Mouse (Mus musculus) kidney, adult 11 months (tissue): Measurements from ENCODE around the gene Relt.

Source experiments
- DNase-seq: peaks from one replicate; pipeline ENCODE4 v3.0.0; 2022

Relt gene

DNA sequence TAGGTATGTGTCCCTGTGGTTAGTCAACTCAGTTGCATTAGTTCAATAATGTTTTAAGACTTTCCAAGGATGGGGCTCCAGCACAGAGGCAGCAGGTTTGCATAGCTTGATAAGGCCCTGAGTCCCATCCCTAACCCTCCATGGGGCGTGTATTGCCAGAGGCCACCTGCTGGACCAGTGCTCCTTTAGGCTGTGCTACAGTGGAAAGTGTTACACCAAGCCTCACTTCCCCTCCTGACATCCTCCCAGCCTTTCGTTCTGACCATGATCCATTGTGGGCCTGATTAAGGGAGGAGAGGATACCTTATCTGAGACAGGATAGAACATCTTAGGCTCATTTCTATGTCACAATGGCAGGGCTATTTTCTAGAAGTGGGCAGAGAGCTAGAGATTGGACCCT lies 19.4 kb downstream of the Relt start:
- no peak for DNase-seq

DNA sequence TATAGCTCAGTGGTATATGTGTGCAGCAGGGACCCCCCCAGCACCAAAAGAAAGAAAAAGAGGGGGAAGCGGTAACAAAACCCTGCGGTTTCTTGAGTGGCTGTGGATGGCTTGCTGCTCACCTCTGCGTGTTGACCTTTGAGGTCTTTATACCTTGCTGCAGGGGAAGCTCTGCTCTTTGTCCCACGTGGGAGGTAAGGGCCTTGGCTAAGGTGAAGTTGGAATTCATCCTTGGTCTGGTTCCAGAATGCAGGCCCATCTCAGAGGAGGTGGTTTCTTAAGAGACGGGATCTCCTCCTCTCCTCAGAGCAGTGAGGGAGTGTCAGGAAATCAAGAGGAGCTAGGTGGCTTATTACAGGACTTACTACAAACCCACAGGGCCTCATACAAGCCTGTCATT lies 21.1 kb downstream of the Relt start:
- DNase-seq: peak; percentile 45

GRCm38 (mm10) chr7:100841608-100842007 lies 21.6 kb downstream of the Relt start:
- DNase-seq: no peak

DNA sequence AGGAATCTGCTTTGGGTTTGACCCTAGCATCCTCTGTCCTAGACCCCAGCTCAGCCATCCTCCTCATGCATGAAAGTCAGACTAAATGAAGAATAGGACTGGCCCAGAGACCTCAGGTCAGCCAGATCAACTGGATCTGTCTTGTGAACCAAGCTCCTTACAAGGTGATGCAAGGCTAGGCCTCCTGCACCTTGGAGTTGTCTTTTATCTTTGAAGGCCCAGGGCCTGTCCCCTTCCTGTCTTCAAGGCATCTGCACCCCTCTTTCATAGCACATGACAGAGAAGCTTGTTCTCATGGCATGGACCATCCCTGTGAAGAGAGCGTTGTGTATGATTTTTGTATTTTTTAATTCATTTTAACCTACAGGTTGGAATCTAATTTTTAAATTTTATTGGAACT lies 22.3 kb downstream of the Relt start:
- DNase-seq: no peak

DNA sequence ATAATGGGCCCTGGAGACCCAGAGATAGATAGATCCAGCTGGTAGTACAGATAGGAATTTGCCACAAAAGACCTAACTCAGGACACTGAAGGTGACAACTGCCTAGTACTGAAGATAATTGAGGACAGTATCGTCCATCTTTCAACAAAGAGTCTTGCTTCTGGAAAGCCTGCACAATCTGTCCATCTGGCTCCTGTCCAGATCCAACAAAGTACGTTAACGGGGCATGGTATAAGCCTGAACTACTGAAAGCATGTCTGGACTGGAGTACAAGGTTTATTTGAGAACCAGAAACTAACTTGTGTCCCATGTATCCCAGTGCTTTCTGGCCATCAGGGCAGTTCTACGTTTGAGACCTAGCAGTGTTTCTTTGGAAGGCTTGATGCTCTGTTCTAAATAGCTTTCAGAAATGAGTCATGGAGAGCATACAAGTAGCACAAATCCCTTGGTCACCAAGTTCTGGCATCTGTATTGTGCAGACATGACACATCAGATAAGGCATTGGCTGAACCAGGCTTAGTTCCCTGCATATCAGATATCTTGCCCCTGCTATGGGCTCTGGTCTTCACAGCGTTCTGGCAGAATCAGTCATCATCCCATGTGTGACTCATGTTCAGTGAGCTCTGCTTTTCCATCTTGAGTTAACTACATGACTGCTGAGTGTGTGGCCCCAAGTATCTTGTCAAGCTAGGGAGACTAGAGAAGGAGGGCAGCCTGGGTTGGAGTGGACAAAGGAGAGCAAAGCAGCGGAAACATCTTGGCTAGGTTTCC lies 23.4 kb downstream of the Relt start:
- no peak for DNase-seq

DNA sequence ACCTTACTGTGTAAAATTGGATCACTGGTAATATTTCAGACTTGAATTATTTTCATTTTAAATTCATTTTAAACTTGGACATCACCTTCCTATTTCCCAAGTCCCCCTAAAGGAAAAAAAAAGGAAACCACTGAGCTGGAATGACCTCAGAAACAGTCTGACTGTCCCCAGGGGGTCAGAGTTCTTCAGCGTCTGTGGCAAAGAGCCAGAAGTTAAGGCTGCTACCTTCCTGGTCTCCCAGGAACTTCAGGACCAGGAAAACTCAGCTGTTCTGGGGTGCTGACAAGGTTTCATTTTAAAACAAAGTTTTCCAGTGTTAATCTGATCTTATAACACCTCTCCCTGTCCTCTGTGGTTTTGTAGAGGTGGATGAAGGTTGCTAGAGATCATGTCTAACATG lies 25.5 kb downstream of the Relt start:
- DNase-seq: peak; percentile 38

DNA sequence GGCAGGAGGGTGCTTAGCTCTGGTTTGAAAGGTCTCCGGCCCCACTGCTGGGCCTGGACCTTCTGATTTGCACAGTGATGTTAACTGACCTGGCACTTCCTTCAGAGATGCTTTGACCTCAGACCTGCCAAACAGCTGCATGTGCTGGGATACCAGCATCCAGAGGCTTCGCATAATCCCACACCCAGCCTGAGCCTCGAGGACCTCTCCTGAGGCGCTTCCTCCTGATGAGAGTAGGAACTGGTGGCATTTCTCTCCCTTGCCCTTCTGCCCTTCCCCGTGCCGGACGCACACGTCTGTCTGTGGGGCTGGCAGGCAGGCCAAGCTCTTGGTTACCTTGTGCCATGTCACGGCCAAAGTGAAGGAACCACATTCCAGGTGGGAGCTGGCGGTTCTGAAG lies 26.6 kb downstream of the Relt start:
- DNase-seq: no peak

- DNase-seq: no peak
Measured at GRCm38 (mm10) chr7:100835711-100836110, 27.5 kb downstream of the Relt start.

DNA sequence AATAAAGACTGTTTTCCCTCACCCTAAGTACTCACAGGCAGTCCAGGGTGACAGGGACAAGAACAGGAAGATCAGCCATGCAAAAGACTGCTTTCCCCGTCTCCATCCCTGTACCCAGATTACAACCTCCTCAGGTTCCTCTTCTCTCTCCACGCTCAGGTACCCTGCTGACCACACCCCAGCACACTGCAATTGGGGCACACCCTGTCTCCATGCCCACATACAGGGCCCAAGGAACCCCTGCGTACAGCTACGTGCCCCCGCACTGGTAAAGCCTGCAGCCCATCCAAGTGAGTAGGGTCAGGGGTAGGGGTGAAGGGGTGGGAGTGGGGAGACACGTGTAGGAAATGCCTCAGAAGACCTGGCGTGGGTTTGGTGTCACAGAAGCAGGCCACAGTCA lies 28.1 kb downstream of the Relt start:
- no peak for DNase-seq

GRCm38 (mm10) chr7:100833859-100834258 lies 29.4 kb downstream of the Relt start:
- no peak for DNase-seq

- DNase-seq: no peak
Measured at GRCm38 (mm10) chr7:100828549-100828948, 34.7 kb downstream of the Relt start.

DNA sequence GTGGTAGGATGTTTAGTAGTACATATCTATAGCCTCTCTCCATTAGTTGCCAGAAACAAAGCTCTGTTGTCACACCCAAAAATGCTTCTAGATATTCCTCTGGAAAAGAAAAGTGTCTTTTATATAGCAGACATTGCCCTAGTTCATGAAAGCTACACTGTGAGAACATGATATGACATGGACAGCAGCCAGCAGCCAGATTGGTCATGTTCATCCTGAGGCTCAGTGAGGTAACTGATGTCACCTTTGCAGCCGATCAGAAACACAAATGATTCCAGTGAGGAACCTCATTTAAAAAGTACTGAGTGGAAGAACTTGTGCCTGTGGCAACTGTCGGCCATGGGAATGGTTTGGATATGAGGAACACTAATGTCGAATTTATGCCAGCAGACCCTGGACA lies 38.6 kb downstream of the Relt start:
- DNase-seq: no peak

DNA sequence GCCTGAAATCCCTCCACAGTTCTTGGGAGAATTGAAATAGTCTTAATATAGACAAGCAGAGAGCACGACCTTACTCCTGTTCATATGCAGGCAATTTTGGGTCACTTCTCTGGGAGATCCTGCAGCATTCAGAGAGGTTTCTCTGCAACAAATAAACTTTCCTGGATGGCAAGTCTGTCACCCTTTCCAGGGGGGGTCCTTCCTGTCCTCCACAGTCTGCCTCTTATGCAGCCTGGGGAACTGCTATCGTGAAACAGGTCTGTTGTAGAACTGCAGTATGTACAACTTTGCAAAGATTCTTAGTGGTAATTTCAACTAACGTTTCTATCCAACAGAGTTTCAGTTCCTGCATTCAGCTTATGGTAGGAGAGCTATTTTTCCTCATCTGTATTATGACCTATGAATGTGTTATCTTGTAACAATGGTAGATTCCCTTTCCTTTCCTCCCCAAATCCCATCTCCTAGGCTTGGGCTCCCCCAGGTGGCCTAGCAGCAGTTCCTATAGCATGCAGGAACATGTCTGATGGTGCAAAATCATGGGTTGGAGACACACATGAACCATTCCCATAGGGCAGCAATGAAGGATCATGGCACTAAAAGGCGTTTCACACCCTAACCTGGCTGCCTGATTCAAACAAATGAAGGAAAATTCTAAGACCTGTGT lies 44.7 kb downstream of the Relt start:
- no peak for DNase-seq

GRCm38 (mm10) chr7:100817442-100817760 lies 45.8 kb downstream of the Relt start:
- no peak for DNase-seq

DNA sequence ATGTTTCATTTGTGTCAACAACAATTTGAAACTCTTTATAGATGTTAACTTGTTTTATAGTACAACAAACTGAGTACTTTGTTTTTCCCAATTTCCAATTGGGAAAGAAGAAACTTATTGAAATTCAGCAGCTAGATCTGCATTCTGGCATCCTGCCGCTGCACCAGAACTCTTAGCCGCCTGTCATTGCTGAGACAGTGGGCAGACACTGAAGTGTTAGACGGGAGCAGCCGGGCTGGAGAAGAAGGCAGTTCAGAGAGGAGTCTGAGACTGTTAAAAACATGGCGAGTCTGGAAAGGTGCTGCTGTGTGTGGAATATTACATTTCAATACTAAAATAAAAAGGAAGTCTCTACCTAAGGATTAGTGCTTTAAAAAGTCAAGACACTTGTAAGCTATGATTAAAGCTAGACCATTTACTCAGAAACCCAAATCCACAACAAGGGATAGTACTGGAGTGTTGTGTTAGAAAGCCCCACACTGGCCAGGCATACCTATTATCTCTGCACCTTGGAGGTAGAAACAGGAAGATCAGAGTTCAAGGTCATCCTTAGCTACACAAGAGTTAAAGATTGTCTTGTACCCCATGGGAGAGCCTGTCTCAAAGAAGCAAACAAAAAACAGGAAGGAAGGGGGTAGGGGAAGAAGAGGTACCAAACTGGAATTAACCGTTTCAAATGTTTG lies 46.3 kb downstream of the Relt start:
- DNase-seq: no peak

DNA sequence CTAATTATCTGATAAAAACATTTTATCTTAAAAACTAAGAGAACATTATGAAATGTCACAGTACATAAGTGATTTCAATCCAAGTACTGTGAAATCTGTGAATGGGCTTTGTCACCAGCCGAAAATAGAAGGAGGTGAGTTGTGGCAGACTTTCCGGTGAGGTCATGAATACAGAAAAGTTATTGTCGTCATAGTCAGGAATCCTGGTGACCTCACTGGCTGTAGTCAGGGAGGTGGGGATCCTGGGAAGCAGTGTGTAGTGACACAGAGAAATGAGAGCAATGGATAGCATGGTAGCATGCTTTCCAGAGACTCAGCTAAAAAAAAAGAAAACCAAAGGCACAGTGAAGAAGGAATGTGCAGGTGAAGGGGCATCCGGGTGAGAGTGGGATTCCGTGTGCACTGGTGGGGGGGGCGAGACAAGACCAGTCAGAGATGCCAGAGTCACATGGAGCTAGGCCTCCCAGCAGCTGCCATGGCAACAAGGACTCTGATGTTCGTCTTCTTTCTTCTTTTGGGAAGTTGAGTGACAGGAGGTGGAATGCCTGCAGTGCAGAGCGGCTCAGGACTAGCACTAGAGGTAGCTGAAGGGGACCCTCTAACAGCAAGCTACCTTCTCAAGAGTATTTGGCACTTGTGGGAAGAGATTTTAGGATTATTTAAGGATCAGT lies 47.2 kb downstream of the Relt start:
- DNase-seq: no peak

- DNase-seq: no peak
Measured at GRCm38 (mm10) chr7:100812641-100813040, 50.6 kb downstream of the Relt start.

DNA sequence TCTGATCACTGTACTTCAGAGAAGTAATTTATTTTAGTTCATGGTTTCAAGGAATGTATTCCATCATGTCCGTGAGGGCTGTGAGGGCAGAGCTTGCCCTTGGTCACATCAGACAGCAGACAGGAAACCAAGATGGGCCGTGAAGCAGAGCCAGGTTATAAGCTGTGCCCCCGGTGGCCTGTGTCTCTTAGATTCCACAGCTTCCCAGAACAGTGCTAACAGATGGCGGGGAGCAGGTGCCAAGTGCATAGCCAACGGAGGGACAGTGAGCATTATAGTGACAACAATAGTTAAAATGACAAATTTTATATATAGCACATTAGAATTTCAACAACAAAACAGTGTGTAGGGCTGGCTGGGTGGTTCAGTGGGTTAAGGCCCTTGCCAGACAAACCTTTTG lies 51.3 kb downstream of the Relt start:
- no peak for DNase-seq

- peak; percentile 27 for DNase-seq
Measured at GRCm38 (mm10) chr7:100805391-100805790, 57.9 kb downstream of the Relt start.

DNA sequence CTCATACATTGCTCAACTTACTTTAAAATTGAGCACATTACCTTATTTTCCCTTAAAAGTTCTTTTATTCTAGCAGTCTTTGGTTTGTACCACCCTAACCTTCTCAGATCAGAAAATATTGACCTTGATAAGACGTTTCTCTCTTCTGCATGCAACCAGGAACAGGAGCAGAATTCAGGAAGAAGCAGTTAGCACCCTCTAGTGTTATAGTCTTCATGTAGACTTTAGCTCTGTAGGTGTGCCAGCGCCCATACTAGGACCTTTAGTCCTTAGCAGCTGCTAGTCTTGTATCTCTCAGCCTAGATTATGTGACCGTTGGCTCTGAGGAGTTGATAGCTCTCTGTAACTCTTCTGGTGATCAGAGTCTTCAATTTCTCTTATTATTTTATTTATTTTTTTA lies 64.4 kb downstream of the Relt start:
- no peak for DNase-seq
